Mouse (Mus musculus) E14TG2a.4 (cell line): Measurements from ENCODE around the gene Il17rc.

Experiments used
- CTCF ChIP-seq: conservative IDR thresholded peaks from 2 replicates; pipeline ENCODE4 v1.5.1; 2014; ENCODE audit warnings: low read length
- NANOG ChIP-seq: IDR thresholded peaks from 2 replicates; pipeline ENCODE4 v1.6.1; 2014; ENCODE audit warnings: borderline replicate concordance, low read length, mixed read lengths
- POU5F1 ChIP-seq: IDR thresholded peaks from 2 replicates; pipeline ENCODE4 v1.6.1; 2014; ENCODE audit warnings: low read length, borderline replicate concordance

DNA sequence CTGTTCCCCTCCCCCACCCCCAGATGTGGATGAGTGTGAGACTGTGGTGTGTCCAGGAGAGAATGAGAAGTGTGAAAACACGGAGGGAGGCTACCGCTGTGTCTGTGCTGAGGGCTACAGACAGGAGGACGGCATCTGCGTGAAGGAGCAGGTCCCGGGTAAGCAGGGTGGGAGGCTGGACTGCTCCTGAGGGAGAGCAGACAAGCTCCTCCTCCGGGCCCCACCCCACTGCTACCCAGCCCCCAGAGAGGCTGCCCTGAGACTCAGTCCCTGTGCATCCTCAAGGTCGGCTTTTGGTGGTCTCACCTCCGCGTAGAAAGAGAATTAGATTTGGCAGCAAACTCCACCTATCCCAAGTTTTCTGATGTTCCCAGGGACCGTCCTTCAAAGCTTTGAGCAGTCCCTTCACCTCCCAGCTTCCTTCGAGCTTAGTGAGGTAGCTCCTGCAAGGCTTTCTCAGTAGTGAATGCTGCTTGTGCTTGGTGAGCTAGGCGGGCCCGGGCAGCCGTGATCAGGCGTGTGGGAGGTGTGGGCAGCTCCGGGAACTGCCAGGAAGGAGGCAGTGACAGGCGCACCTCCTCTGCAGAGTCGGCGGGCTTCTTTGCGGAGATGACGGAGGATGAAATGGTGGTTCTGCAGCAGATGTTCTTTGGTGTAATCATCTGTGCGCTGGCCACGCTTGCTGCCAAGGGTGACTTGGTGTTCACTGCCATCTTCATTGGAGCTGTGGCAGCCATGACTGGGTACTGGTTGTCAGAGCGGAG lies 21.1 kb downstream of the Il17rc start:
- TF ChIP-seq CTCF: no peak
- no peak for TF ChIP-seq NANOG
- no peak for TF ChIP-seq POU5F1
